Mouse (Mus musculus): ENCODE measurements around the gene Clrn3.

DNA sequence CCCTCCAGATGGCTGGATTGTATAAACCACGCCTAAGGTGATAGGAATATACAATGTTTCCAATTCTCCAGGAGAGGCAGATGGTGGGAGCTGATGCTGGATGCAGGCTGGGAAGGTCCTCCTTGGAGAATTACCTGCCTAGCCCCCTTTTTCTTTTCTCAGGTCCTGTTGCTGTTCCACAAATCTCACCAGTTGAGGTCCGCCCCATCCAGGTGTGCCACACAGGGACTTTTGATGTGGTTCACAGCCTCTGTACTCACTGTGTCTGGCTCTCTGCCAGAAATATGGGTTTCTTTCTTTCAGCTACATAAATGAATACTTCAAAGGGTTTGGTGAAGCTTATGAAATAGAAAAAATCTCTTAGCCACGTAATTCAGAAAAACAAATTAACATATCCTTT, 13.8 kb upstream of the Clrn3 start:
- no peak for TF ChIP-seq CTCF (conservative IDR thresholded peaks at IDR 0.05; ENCODE audit: insufficient read depth, insufficient read length, low read depth, low read length)
- TF ChIP-seq POLR2A (IDR thresholded peaks at IDR 0.05; ENCODE audit: low read depth, low read length): no peak
